Mouse (Mus musculus): ENCODE data around the gene Dcdc2c.

GRCm38 (mm10) chr12:28407656-28408405, 144.4 kb downstream of the Dcdc2c start:
- no peak for TF ChIP-seq CTCF (IDR thresholded peaks at IDR 0.05; ENCODE audit: low read depth, low read length)
- TF ChIP-seq POLR2A (IDR thresholded peaks at IDR 0.05; ENCODE audit: borderline replicate concordance, low read depth, low read length), result no peak

Data from bone marrow macrophage, adult 2 months (primary cell).